ENCODE assay signal across 8 mouse cellular contexts in genomic region chrX:134599922-134600565, GRCm38 (mm10). TPM values are rescaled to one million over a fixed set of nuclear protein-coding genes. Genes with fewer than 3 reads are reported as not detected.
DNase-seq lines count a peak whose midpoint lies in the region; ATAC-seq and TF ChIP-seq lines count a peak whose summit lies in the region.

No protein-coding gene starts in this region.

- no peaks in the 10 kb centered on the region for H3K27me3 ChIP-seq in lung, embryonic 15.5 days
- H3K27me3 ChIP-seq in embryonic facial prominence, embryonic 14.5 days (replicated peaks; ENCODE audit: control insufficient read depth, insufficient read depth, low read length), result no peaks in the 10 kb centered on the region; the same call in 1 of the 2 replicates
- peaks cover 12% of the 10 kb centered on the region for H3K27me3 ChIP-seq in limb, embryonic 12.5 days

- H3K36me3 ChIP-seq in lung, embryonic 15.5 days, result no peaks in the 10 kb centered on the region
- 0 out of 2 replicates have a peak, but pooled peaks cover 5% of the 10 kb centered on the region for H3K36me3 ChIP-seq in embryonic facial prominence, embryonic 14.5 days (ENCODE audit: control insufficient read depth, insufficient read depth, low read length)
- no peaks in the 10 kb centered on the region for H3K36me3 ChIP-seq in limb, embryonic 12.5 days

- peak overlapping the region; percentile 71; the same call in 1 of the 2 replicates for H3K27ac ChIP-seq in lung, embryonic 15.5 days
- peak overlapping the region; percentile 81; the same call in 1 of the 2 replicates for H3K27ac ChIP-seq in embryonic facial prominence, embryonic 14.5 days (replicated peaks; ENCODE audit: low read depth, low read length)
- no peak overlapping the region for H3K27ac ChIP-seq in limb, embryonic 12.5 days
- H3K27ac ChIP-seq in olfactory bulb, adult 2 months (ENCODE audit: insufficient read depth, low read depth, low read length), result peak overlapping the region; percentile 50; the same call in 1 of the 2 replicates

- peak overlapping the region; percentile 60 for H3K4me2 ChIP-seq in lung, embryonic 15.5 days
- peak overlapping the region; percentile 63 for H3K4me2 ChIP-seq in embryonic facial prominence, embryonic 14.5 days (ENCODE audit: low read depth, low read length)
- peak overlapping the region; percentile 57 for H3K4me2 ChIP-seq in limb, embryonic 12.5 days

- peaks cover 5% of the 10 kb centered on the region; the same call in 1 of the 2 replicates for H3K4me1 ChIP-seq in lung, embryonic 15.5 days
- H3K4me1 ChIP-seq in embryonic facial prominence, embryonic 14.5 days (ENCODE audit: control insufficient read depth, insufficient read depth, low read length), result 0 out of 2 replicates have a peak, but pooled peaks cover 4% of the 10 kb centered on the region
- H3K4me1 ChIP-seq in limb, embryonic 12.5 days (replicated peaks), result peaks cover 6% of the 10 kb centered on the region; the same call in 1 of the 2 replicates
- 0 out of 2 replicates have a peak, but pooled peaks cover 3% of the 10 kb centered on the region for H3K4me1 ChIP-seq in olfactory bulb, adult 2 months (ENCODE audit: control insufficient read depth, insufficient read depth, low read length)

- no peak for TF ChIP-seq CTCF in olfactory bulb, adult 2 months (IDR thresholded peaks at IDR 0.05; ENCODE audit: insufficient read depth, low read depth, low read length)

- peak overlapping the region; percentile 42 for H3K9ac ChIP-seq in lung, embryonic 15.5 days
- peak overlapping the region; percentile 62 for H3K9ac ChIP-seq in embryonic facial prominence, embryonic 14.5 days (ENCODE audit: low read depth, low read length)
- H3K9ac ChIP-seq in limb, embryonic 12.5 days (replicated peaks), result peak overlapping the region; percentile 42; the same call in 1 of the 2 replicates

- no peak for TF ChIP-seq POLR2A in olfactory bulb, adult 2 months (IDR thresholded peaks at IDR 0.05; ENCODE audit: insufficient read depth, low read depth, low read length)

- no peak for DNase-seq in lung, adult 18-20 months
- no peak for DNase-seq in embryonic facial prominence, embryonic 14.5 days (ENCODE audit: low spot score)
- DNase-seq in gastrocnemius, adult 18-20 months (ENCODE audit: low spot score), result no peak
- DNase-seq in layer of hippocampus, postnatal 25 days (ENCODE audit: extremely low spot score in 1 of 2, low spot score in 1 of 2), result no peak
- DNase-seq in kidney, adult 9 months, result no peak

- H3K4me3 ChIP-seq in lung, embryonic 15.5 days, result peak overlapping the region; percentile 52
- peak overlapping the region; percentile 52 for H3K4me3 ChIP-seq in embryonic facial prominence, embryonic 14.5 days (ENCODE audit: low read depth, low read length)
- H3K4me3 ChIP-seq in limb, embryonic 12.5 days (replicated peaks), result peak overlapping the region; percentile 44
- peak overlapping the region; percentile 35; the same call in 1 of the 2 replicates for H3K4me3 ChIP-seq in olfactory bulb, adult 2 months (ENCODE audit: insufficient read depth, low read depth, low read length)

- WGBS in lung, embryonic 15.5 days, result 19% methylated on average over 10 of the region's 10 CpGs
- WGBS in embryonic facial prominence, embryonic 14.5 days, result 25% methylated on average over 10 of the region's 10 CpGs
- 28% methylated on average over 10 of the region's 10 CpGs for WGBS in limb, embryonic 12.5 days
- 24% methylated on average over 10 of the region's 10 CpGs for WGBS in olfactory bulb, adult 2 months

- ATAC-seq in lung, embryonic 15.5 days (ENCODE audit: borderline replicate concordance, extremely low read depth, low FRiP score, low TSS enrichment), result no peak
- ATAC-seq in embryonic facial prominence, embryonic 14.5 days (ENCODE audit: low read depth), result no peak
- no peak for ATAC-seq in limb, embryonic 12.5 days (ENCODE audit: insufficient number of reproducible peaks, insufficient read depth, low FRiP score, low TSS enrichment, low read depth)

- H3K9me3 ChIP-seq in lung, embryonic 15.5 days, result no peaks in the 10 kb centered on the region
- H3K9me3 ChIP-seq in embryonic facial prominence, embryonic 14.5 days (ENCODE audit: control insufficient read depth, low read length), result no peaks in the 10 kb centered on the region
- H3K9me3 ChIP-seq in limb, embryonic 12.5 days, result no peaks in the 10 kb centered on the region

RNA-seq across cellular contexts. Expression of gene Gla, which starts 0.9 kb away (rescaled TPM):
- 5.2 and 7.0 TPM in 2 replicates for polyA plus RNA-seq in lung, embryonic 15.5 days (2015; fragmentation: Nextera tagmentation; extraction: Ambion mirVana)
- 3.9 and 4.9 TPM in 2 replicates for polyA plus RNA-seq in embryonic facial prominence, embryonic 14.5 days (2014; fragmentation: Nextera tagmentation; extraction: Ambion mirVana)
- 4.3 and 5.4 TPM in 2 replicates for polyA plus RNA-seq in limb, embryonic 12.5 days (2016; fragmentation: Nextera tagmentation; extraction: Ambion mirVana)
- not detected in 2 replicates for polyA plus RNA-seq in olfactory bulb, adult 2 months (2012; ENCODE audit: insufficient read depth, insufficient read length, low replicate concordance, missing spikeins)
- 1 to 10 TPM; 2.0 to 2.2 TPM for total RNA-seq in gastrocnemius, adult 18-20 months (2021)
- total RNA-seq in layer of hippocampus, postnatal 25 days (2021), result 1 to 10 TPM; 7.3 to 8.5 TPM

RNA-seq across cellular contexts. Expression of gene Hnrnph2, which starts 0.9 kb away (rescaled TPM):
- 161 and 168 TPM in 2 replicates for polyA plus RNA-seq in lung, embryonic 15.5 days (2015; fragmentation: Nextera tagmentation; extraction: Ambion mirVana)
- 93.9 and 97.4 TPM in 2 replicates for polyA plus RNA-seq in embryonic facial prominence, embryonic 14.5 days (2014; fragmentation: Nextera tagmentation; extraction: Ambion mirVana)
- polyA plus RNA-seq in limb, embryonic 12.5 days (2016; fragmentation: Nextera tagmentation; extraction: Ambion mirVana), result 166 and 176 TPM in 2 replicates
- polyA plus RNA-seq in olfactory bulb, adult 2 months (2012; ENCODE audit: insufficient read depth, insufficient read length, low replicate concordance, missing spikeins), result not detected in 2 replicates
- 10 to 100 TPM; 45.6 to 53.7 TPM for total RNA-seq in gastrocnemius, adult 18-20 months (2021)
- 100 to 1,000 TPM; 155 to 158 TPM for total RNA-seq in layer of hippocampus, postnatal 25 days (2021)

RNA-seq across cellular contexts. Expression of gene Rpl36a, which starts 14.6 kb away (rescaled TPM):
- polyA plus RNA-seq in lung, embryonic 15.5 days (2015; fragmentation: Nextera tagmentation; extraction: Ambion mirVana), result 375 and 413 TPM in 2 replicates
- polyA plus RNA-seq in embryonic facial prominence, embryonic 14.5 days (2014; fragmentation: Nextera tagmentation; extraction: Ambion mirVana), result 496 and 585 TPM in 2 replicates
- 418 and 426 TPM in 2 replicates for polyA plus RNA-seq in limb, embryonic 12.5 days (2016; fragmentation: Nextera tagmentation; extraction: Ambion mirVana)
- not detected in 2 replicates for polyA plus RNA-seq in olfactory bulb, adult 2 months (2012; ENCODE audit: insufficient read depth, insufficient read length, low replicate concordance, missing spikeins)
- 100 to 1,000 TPM; 125 to 133 TPM for total RNA-seq in gastrocnemius, adult 18-20 months (2021)
- 100 to 1,000 TPM; 125 to 148 TPM for total RNA-seq in layer of hippocampus, postnatal 25 days (2021)

RNA-seq across cellular contexts. Expression of gene Btk, which starts 16.7 kb away (rescaled TPM):
- 2.2 and 2.3 TPM in 2 replicates for polyA plus RNA-seq in lung, embryonic 15.5 days (2015; fragmentation: Nextera tagmentation; extraction: Ambion mirVana)
- polyA plus RNA-seq in embryonic facial prominence, embryonic 14.5 days (2014; fragmentation: Nextera tagmentation; extraction: Ambion mirVana), result 1.4 and 2.1 TPM in 2 replicates
- polyA plus RNA-seq in limb, embryonic 12.5 days (2016; fragmentation: Nextera tagmentation; extraction: Ambion mirVana), result 0.99 and 1.4 TPM in 2 replicates
- not detected in 2 replicates for polyA plus RNA-seq in olfactory bulb, adult 2 months (2012; ENCODE audit: insufficient read depth, insufficient read length, low replicate concordance, missing spikeins)
- under 1 TPM; 0.23 to 0.43 TPM for total RNA-seq in gastrocnemius, adult 18-20 months (2021)
- under 1 TPM; 0.87 to 0.91 TPM for total RNA-seq in layer of hippocampus, postnatal 25 days (2021)

RNA-seq across cellular contexts. Expression of gene Timm8a1, which starts 58.4 kb away (rescaled TPM):
- 75.1 and 75.2 TPM in 2 replicates for polyA plus RNA-seq in lung, embryonic 15.5 days (2015; fragmentation: Nextera tagmentation; extraction: Ambion mirVana)
- 69.9 and 70.3 TPM in 2 replicates for polyA plus RNA-seq in embryonic facial prominence, embryonic 14.5 days (2014; fragmentation: Nextera tagmentation; extraction: Ambion mirVana)
- 67.8 and 68.1 TPM in 2 replicates for polyA plus RNA-seq in limb, embryonic 12.5 days (2016; fragmentation: Nextera tagmentation; extraction: Ambion mirVana)
- polyA plus RNA-seq in olfactory bulb, adult 2 months (2012; ENCODE audit: insufficient read depth, insufficient read length, low replicate concordance, missing spikeins), result not detected in 2 replicates
- total RNA-seq in gastrocnemius, adult 18-20 months (2021), result 10 to 100 TPM; 10.1 to 12.5 TPM
- 10 to 100 TPM; 19.8 to 21.3 TPM for total RNA-seq in layer of hippocampus, postnatal 25 days (2021)
